Mouse (Mus musculus) thymus, postnatal 14 days (tissue): Measurements from ENCODE around the gene Ahnak.
"Not testable (repeated sequence)": the region's sequence is repeated elsewhere in the genome, so short reads cannot be mapped to it uniquely, and the experiment has no call there.

Source experiments
- DNase-seq: peaks from one replicate; pipeline ENCODE4 v3.0.0; 2021

Gene Ahnak

DNA sequence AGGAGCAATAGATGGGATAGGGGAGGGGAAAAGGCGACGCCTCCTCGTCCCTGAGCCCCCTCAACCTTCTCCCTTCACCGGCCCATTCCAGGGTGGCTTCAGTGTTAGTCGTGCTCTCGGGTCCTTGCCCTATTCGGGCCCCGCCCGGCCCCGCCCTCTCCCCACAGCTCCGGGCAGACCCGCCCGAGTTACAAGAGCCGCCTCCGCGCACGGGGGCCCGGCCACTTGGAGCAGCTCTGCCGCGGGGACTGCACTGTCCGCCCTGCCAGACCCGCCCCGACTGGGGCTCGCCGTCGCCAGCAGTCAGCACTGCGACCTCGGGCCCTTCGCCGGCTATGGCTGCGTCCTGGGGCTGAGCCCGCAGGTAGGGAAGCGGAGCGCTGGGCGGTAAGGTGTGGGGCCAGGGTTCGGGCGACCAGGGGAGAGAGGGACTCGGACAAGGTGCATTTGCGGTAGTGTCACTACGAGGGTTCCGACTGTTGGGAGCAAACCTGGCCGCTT, at the start of gene Ahnak:
Ahnak (plus strand) TSS at position 219 of the 501 bp plus-strand sequence.
- peak; percentile 25 for DNase-seq

DNA sequence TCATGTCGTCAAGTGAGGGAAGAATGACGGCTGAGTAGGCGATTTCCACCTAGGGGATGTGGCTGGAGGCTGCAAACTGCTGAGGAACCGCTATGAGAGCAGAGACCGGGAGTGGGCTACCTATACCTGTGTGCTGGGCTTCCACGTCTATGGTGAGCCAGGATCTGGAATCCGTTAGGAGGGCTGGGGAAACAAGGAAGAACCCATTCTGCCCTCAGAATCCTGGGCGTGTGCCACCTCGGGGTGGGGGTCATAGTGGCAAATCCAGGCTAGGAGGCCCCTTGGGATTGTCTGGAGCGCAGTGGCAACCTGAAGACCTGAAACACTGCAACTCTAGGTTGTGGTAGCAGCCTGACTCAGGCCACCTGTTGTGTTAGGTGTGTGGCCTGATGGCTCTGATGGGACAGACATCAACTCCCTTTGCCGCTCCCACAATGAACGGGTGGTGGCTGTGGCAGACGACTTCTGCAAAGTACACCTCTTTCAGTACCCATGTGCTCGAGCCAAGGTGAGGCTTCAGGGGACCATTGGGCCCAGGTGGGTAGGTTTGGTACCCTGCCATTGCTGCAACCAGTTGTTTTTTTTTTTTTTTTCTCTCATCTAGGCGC, 48.5 kb upstream of the Ahnak start:
- no peak for DNase-seq

DNA sequence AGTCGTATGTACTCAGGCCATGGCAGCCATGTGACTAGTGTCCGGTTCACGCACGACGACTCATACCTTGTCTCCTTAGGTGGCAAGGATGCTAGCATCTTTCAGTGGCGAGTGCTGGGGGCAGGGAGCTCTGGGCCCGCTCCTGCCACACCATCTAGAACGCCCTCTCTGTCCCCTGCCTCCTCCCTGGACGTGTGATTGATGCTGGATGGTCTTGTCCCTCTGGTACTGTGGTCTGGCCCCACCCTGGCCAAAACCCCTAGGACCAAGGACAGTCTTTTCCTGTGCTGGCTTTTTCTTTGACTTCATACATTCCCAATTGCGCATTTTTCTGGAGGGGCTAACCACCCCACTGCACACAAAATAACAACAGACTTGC, 48.0 kb upstream of the Ahnak start:
- DNase-seq = no peak

DNA sequence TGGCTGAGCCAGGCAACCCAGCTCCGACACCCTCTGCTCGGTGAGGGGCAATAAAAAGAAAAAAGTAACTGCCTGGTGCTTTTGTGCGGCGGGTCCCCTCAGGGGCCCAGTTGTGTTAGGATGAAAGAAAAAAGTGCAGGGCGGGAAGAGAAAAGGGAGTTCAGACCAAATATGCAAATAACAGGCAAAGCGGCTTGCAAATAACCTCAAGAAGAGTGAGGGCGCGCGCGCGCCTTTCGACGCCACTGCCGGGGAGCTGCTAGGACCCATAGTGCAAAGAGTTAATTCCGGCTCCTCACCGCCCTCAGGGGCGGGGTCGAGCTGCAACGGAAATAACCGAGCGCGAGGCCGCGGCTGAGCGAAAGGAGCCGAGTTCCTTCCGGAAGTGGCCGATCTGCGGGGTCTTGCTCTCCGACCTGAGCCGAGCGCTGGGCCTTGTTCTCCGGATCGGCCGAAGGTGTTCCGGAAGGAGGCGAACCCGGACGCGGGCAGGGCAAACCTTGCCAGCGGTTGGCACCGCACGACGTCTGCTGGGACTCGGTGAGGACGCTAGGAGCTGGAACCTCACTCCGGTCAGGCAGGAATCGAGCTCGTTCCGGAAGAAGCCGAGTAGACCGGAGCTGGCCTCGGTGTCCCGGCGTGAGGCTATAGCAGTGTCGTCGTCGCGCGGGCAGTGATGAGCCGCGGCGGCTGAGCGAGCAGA, 47.4 kb upstream of the Ahnak start, which contains the start of gene Mta2:
Mta2 (plus strand) TSS at position 361 of the 703 bp plus-strand sequence.
- DNase-seq = peak; percentile 99

DNA sequence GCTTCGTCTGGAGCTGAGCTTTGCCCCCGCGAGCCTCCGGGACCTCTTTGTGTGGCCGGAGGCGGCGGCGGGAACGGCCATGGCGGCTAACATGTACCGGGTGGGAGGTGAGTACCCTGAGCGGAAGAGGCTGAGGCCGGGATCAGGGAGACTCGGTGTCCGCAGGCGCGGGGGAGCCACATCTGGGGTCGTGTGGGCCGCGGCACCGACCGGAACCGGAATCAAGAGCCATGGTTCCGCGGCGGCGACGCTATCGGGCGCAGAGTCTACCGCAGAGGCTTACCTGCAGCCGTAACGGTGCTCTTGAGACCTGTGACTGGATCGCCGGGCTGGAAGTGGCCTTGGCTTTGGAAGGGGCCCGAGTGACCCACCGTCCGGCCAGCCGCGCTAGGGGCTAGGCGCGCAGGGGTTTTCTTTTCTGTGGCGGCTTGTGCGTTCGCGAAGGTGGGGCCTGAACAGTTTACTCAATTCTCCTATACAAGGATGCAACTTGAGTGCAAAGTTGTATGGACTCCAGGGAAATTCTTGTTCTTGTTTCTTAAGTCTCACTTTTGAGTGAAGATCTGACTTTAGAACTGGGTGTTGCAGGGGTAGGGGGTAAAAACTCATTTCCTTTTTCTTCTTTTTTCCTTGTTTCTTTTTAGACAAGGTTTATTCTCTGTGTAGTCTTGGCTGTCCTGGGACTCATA, 46.7 kb upstream of the Ahnak start:
- DNase-seq = no peak

DNA sequence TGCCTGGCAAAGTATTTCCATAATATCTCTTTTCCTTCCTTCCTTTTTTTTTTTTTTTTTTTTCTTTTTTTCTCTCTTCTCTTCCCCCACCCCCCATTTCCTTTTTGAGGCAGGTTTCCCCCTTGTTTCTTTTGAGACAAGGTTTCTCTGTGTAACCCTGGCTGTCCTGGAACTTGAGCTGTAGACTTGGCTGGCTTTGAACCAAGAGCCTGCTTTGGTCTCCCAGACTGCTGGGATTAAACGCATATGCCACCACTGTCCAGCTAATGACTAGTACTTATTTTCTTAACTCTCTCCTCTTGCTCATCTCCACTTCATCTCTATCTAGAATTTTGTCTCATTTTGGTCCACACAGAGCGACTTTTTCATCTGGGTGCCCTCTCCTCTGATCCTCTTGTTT, 46.0 kb upstream of the Ahnak start:
- DNase-seq = no peak

DNA sequence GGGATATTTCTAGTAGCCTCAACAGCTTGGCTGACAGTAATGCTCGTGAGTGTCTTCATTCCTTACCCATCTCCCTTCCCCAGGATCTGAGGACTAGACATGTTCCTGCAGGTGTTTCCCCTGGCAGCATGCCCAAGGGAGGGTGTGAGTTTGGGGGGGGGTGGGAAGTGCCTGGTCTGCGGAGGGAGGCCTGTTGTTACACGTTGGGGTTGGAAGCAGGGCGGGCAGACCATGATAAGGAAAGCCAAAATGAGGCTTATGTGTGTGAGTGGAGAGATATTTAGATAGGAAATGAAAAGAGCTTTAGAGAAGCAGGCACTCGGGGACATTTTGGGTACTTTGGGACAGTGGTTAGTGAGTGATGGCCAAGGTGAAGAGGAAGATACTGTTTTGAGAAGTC, 45.0 kb upstream of the Ahnak start:
- no peak for DNase-seq

DNA sequence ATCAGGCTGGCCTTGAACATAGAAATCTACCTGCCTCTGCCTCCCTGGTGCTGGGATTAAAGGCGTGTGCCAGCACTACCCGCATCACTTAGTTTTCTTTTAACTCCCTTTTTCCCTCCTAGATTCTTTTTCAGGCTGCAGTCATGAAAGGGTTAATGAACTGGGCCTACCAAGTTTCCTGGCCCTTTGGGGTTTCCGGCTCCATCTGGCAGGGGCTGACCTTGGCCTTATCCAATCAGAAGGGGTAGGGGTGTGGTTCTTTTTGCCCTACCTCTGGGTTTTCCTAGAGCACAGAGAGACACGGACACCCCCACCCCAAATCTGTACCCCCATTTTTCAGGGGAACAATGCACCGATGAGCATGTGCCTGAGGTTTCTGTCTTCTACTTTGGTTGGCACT, 44.3 kb upstream of the Ahnak start:
- peak; percentile 72 for DNase-seq

DNA sequence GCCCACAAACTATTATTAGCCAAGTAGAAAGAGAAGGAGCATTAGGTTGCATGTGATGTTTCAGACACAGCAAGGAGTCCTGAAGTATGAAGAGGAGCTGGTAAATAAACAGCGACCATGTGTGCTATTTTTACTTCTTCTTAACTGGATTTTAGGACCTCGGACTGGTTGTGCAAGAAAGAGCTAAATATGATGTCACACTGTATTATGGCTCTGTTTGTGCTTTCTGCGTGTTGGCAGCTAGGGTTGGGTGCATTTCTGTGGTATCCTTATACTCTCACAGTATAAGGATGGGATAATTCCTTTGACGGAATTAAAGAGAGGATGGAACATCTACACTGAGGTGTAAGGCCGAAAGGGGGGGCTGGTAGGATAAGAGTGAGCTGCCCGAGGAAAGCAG, 43.8 kb upstream of the Ahnak start:
- DNase-seq = no peak

DNA sequence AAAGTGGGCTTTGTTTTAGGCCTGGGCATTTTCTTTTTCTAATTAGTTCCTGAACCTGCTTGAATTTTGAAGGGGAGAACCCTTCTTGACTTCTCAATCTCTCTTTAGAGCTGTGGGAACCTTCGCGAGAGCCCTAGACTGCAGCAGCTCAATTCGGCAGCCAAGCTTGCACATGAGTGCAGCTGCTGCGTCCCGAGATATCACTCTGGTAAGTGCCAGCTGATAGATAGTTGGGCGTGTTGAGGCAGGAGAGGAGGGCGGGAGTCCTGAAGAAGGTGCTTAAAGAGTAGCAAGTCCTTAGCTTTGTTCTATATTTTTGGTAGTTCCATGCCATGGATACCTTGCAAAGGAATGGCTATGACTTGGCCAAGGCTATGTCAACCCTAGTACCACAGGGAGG, 42.2 kb upstream of the Ahnak start:
- no peak for DNase-seq

DNA sequence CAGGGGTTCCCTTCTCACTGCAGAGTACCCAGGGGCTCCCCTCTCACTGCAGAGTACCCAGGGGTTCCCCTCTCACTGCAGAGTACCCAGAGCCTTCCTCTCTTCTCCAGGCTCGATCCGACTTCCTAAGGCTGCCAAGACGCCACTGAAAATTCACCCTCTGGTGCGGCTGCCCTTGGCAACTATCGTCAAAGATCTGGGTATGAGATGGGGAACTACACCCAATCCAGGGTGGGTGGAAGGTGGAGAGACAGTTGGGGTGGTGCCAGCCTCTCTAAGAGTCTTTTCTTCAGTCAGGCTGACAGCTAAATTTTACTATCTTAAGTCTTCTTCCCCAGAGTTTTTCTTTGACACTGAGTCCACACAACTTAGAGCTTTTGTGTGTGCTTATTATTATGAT, 38.9 kb upstream of the Ahnak start:
- DNase-seq = no peak

DNA sequence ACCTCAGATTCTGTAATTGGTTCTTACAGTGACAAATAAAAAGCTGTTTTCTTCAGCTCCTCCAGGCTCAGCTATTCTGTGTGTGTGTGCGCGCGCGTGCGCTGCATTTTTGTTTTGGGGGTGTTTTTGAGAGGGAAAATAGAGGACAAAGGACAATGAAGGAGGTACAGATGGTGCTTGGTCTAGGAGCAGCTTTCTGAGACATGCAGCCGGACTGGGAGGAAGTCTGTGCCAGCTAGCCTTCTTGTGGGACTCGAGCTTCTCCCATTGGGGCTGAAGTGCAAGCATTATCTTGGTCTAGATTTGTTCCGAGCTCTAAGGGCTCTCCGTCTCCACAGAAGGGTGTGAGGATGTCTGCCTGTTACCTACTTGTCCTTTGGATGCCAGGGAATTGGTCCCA, 36.8 kb upstream of the Ahnak start:
- no peak for DNase-seq

DNA sequence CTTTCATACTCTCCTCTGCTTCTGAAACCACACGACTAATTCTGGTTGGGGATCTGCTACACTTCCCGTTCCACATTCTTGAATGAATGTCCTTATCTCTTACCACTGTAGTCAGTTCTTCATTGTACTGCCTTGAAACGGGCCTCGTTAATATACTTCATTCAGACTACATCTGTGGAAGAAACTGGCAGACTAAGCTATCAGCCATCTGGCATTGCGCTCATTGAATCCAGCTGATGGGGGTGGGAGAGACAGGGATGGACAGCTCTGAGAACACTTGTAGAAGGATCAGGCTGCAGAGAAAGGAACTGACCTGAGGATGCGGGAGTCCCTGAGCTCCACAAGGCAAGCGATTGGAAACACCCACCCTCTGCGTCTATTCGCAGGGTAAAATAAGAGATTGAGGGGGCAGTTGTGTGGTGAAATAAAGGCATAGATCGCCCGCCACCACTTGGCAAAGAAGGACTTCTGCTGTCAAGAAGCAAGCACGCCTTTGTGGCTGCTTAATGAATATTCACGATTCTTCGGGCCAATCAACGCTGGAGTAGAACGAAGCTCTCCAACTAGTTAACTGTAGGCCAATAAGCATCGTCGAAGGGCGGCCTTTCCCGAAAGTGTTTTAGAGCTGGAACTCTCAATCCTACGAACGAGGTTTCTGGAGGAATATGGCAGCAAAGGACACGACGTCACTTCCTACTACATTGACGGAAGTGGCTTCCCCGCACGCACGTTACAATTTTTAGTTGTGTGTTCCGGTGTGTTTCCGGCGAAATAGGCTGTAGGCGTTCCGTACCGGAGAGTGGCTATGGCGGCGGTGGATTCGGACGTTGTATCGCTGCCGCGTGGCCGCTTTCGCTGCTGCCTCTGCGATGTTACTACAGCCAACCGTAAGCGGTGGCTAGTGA, 35.7 kb upstream of the Ahnak start, which contains the start of gene Tut1:
Tut1 (plus strand) TSS at position 713 of the 905 bp plus-strand sequence.
- peak; percentile 90 for DNase-seq

DNA sequence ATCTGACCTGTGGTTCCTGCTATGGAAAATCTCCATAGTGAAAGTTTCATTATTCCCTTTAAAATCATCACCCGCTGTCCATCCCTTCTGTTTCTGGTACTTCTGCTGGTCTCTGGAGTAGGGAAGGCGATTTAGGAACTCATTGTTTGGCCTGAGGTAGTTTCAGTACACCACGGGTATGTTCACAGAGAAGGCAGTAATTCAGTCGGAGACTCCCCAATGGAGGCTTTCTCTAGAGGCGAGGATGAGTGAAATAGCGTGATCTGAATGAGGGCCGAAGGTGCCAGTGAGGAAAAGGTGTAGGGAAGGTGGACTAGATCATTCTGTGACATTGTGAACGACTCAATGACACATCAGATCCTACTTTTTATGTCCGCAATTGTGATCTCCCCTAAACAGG, 34.9 kb upstream of the Ahnak start:
- DNase-seq = no peak

DNA sequence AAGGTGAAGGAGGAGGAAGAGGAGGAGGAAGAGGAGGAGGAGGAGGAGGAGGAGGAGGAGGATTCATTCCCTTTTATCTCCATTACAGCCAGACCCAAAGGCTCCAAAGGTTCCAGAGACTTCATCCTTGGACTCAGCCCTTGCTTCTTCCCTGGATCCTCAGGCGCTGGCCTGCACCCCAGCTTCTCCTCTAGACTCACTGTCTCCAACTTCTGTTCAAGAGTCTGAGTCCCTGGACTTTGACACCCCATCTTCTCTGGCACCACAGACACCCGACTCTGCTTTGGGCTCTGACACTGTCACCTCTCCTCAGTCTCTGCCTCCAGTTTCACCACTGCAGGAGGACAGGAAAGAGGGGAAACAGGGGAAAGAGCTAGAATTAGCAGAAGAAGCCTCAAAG, 26.8 kb upstream of the Ahnak start:
- DNase-seq = no peak

DNA sequence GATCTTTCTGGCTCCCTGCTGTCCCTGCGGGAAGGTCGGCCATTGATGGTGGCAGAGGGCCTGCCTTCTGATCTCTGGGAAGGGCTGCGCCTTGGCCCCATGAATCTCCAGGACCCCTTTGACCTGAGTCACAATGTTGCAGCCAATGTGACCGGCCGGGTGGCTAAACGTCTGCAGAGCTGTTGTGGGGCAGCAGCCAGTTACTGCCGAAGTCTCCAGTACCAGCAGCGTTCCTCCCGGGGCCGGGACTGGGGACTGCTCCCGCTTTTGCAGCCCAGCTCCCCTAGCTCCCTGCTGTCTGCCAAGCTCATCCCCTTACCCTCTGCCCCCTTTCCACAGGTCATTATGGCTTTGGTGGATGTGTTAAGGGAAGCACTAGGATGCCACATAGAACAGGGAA, 24.0 kb upstream of the Ahnak start:
- DNase-seq = no peak

DNA sequence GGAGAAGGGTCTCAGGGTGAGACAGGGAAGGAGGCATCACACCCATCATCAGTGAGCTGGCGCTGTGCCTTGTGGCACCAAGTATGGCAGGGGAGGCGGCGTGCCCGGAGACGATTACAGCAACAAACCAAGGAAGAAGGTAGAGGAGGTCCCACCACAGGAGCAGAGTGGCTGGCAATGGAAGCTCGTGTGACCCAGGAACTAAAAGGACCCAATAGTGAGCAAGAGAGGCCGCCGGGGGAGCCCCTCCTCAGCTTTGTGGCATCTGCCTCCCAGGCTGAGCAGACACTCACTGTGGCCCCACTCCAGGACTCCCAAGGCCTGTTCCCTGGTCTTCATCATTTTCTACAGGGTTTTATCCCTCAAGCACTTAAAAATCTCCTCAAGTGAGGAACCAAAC, 23.3 kb upstream of the Ahnak start:
- DNase-seq = peak; percentile 27

DNA sequence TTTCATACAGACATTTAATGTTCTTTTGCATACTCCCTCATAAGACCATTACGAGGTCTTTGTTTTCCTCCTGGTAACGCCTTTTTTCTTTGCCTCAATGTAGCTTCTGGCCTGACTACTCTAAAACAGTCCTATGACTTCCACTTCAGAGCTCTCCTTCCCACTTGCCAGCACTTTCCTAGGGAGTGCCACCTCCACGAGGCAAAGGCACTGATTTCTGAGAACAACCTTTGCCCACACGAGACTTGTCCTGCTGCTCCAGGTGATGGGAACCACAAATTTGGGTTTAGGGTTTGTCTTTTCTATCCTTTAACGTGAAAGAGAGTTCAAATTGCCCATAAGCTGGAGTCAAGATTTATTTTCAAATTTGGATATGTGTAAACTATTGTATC, 22.9 kb upstream of the Ahnak start:
- no peak for DNase-seq

DNA sequence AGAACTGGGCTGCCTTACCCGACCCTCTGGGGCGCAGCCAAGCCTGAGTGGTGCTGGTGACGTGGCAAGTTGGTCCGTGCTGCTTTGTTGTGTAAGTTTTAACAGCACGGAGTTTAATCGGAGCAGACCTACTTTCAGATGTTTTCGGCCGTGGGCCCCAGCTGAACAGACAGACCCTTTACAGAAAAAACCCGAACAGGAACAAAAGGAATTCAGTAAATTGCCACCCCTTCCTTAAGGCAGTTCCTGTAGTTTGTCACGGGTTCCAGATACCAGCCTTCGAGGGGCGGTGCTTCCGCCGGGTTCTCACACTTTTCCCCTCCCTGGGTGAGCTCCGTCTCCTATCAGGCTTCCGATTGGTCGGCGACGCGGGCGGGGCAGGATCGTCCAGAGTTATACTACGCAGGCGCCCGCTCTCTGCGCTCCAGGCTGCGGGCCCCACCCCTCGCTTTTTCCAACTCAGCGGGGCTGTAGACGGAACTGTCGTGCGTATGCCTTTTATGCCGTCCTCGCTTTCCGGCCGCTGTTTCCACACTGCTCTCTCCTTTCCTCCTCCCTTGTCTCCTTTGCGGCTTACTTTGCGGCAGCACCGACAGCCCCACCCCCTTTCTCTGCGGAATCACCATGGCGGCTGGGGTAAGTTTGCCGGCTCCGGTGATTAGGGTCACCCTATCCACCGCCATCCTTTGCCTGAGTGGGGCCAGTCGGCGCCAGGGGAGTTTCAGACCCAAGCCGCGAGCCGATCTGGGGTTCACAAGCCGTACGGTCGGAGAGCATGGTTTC, 22.3 kb upstream of the Ahnak start, which contains the start of gene Eef1g:
Eef1g (plus strand) TSS at position 452 of the 783 bp plus-strand sequence.
- DNase-seq = peak; percentile 99

DNA sequence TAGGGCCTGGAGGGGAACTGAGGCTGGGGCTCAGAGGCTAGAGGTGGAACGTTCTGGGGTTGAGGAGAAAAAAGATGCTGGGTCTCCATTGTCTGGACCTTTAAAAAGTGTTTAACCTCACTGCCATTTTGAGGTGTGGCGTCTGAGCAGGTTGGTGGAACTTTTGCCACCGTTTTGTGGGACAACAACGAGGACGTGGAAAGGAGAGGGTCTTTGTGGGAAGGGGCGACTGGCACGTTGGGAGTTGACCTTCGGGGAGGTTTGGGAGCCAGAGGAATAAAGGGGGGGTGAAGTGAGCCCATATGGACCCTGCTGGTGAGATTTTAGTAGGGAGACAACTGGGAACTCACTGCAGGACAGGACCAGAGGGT, 21.7 kb upstream of the Ahnak start:
- no peak for DNase-seq

DNA sequence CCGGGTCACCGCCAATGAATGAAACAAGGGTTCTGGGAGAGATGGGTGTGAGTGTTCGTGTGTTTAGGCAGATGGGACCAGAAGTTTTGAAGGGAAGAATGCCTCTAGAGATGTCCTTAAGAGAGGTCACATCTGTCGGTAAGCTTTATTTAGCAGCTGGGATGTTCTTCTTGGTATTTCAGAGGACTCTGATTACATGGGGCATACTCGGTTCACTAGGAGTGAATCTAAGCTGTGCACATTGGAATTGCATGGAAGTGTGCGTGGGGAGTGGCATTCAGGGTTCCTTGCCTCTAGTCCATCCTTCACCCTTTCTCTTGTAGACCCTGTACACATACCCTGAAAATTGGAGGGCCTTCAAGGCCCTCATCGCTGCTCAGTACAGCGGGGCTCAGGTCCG, 21.2 kb upstream of the Ahnak start:
- DNase-seq = no peak

DNA sequence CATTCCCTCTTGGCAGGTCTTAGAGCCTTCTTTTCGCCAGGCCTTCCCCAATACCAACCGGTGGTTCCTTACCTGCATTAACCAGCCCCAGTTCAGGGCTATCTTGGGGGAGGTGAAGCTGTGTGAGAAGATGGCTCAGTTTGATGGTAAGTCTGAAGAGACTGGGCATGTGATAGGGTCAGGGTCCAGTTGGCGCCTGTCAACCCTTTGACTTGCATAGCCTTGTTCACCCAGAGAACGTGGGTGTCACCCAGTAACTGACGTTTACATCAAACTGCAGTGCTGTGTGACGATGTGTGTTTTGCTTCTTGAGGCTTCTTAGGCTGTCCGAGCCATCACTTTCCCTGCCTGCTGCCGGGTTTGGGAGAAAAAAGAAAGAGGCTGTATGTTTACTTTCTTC, 16.6 kb upstream of the Ahnak start:
- not testable (repeated sequence) for DNase-seq
